Mouse (Mus musculus) thymus, postnatal 4 days (tissue): Measurements from ENCODE around the gene Pla1a.

Experiments
- DNase-seq: peaks from one replicate; pipeline ENCODE4 v3.0.0; 2021

Gene Pla1a

GRCm38 (mm10) chr16:38363256-38363595 lies 69.7 kb downstream of the Pla1a start:
- no peak for DNase-seq

- DNase-seq, result no peak
Measured at GRCm38 (mm10) chr16:38362493-38363255, 70.3 kb downstream of the Pla1a start.

GRCm38 (mm10) chr16:38361933-38362332 lies 71.0 kb downstream of the Pla1a start, which contains the start of gene Popdc2:
Gene Popdc2, plus strand, starts transcription at chr16:38362209.
- no peak for DNase-seq

GRCm38 (mm10) chr16:38360317-38360716 lies 72.6 kb downstream of the Pla1a start:
- no peak for DNase-seq

- no peak for DNase-seq
Measured at GRCm38 (mm10) chr16:38359857-38360256, 73.1 kb downstream of the Pla1a start.

- DNase-seq, result no peak
Measured at GRCm38 (mm10) chr16:38359241-38359640, 73.7 kb downstream of the Pla1a start.

GRCm38 (mm10) chr16:38358256-38358812 lies 74.6 kb downstream of the Pla1a start:
- no peak for DNase-seq

- no peak for DNase-seq
Measured at GRCm38 (mm10) chr16:38354185-38354913, 78.6 kb downstream of the Pla1a start.

GRCm38 (mm10) chr16:38353642-38354041 lies 79.3 kb downstream of the Pla1a start:
- DNase-seq, result no peak

GRCm38 (mm10) chr16:38352851-38353250 lies 80.1 kb downstream of the Pla1a start:
- DNase-seq, result no peak

GRCm38 (mm10) chr16:38352031-38352430 lies 80.9 kb downstream of the Pla1a start:
- DNase-seq, result no peak

GRCm38 (mm10) chr16:38350939-38351338 lies 82.0 kb downstream of the Pla1a start:
- no peak for DNase-seq

- DNase-seq, result no peak
Measured at GRCm38 (mm10) chr16:38350361-38350855, 82.5 kb downstream of the Pla1a start.

- DNase-seq, result no peak
Measured at GRCm38 (mm10) chr16:38349881-38350280, 83.1 kb downstream of the Pla1a start.

- no peak for DNase-seq
Measured at GRCm38 (mm10) chr16:38348217-38348761, 84.7 kb downstream of the Pla1a start.

GRCm38 (mm10) chr16:38347588-38347987 lies 85.4 kb downstream of the Pla1a start:
- no peak for DNase-seq

GRCm38 (mm10) chr16:38346529-38347325 lies 86.2 kb downstream of the Pla1a start, which contains the start of the genes Cox17 and Gm21987:
Gene Cox17, plus strand, starts transcription at chr16:38346991.
Gene Gm21987, plus strand, starts transcription at chr16:38347040.
- DNase-seq, result peak; percentile 91
